Mouse (Mus musculus) embryo, embryonic 10.5 days (tissue): ENCODE measurements around the gene Ptar1.
A peak's percentile ranks its signal among the peaks of the same experiment; 100 is the strongest.

Experiments used
- DNase-seq: peaks from one replicate; pipeline ENCODE4 v3.0.0-alpha.2; 2015; ENCODE audit warnings: low spot score

Ptar1 gene

GRCm38 (mm10) chr19:23758554-23759321 is 71.5 kb downstream of the Ptar1 start, which contains the start of gene Apba1:
TSS of gene Apba1 (plus strand) at chr19:23758887.
- peak; percentile 67 for DNase-seq

GRCm38 (mm10) chr19:23759322-23759945 is 72.2 kb downstream of the Ptar1 start:
- no peak for DNase-seq

- no peak for DNase-seq
Observed at GRCm38 (mm10) chr19:23763371-23763770, 76.1 kb downstream of the Ptar1 start.

GRCm38 (mm10) chr19:23764051-23764450 is 76.8 kb downstream of the Ptar1 start:
- no peak for DNase-seq

GRCm38 (mm10) chr19:23768864-23769263 is 81.6 kb downstream of the Ptar1 start:
- no peak for DNase-seq

- DNase-seq: no peak
Observed at GRCm38 (mm10) chr19:23770494-23771423, 83.5 kb downstream of the Ptar1 start.

GRCm38 (mm10) chr19:23771971-23772370 is 84.7 kb downstream of the Ptar1 start:
- no peak for DNase-seq

GRCm38 (mm10) chr19:23775356-23775755 is 88.1 kb downstream of the Ptar1 start:
- no peak for DNase-seq

GRCm38 (mm10) chr19:23779130-23779529 is 91.9 kb downstream of the Ptar1 start:
- no peak for DNase-seq

- no peak for DNase-seq
Observed at GRCm38 (mm10) chr19:23780105-23780504, 92.9 kb downstream of the Ptar1 start.
